Mouse (Mus musculus) embryo, embryonic 11.5 days (tissue): ENCODE measurements at regions not wholly inside any gene's neighbourhood (a gene's known extent, or its start where the extent isn't known, plus 50 kb on each side); places are given as distances from the start of the nearest gene placed in this dataset.
"Not testable (repeated sequence)": the region's sequence is repeated elsewhere in the genome, so short reads cannot be mapped to it uniquely, and the experiment has no call there.

Source experiments
- DNase-seq: peaks from one replicate; pipeline ENCODE4 v3.0.0-alpha.2; 2012; ENCODE audit warnings: low read depth, low spot score

DNA sequence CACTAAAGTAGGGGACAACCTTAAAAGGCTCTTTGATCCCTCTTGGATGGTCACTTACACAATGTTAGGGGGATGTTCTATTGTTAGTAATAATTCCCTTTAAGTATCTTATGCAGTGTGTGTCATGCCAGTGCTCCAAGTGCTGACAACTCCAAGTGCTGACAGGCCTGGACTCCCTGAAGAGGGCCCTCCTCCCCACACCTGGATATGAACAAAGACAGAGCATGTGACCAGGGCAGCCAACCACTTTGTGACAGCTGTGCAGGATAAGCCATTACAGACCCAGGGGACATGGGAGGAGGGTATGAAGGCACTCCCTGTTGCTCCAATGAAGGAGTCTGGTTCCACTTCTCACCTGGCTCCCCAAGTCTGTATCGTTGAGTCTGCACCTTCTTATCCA lies 224.7 kb downstream of the Adamts15 start:
- no peak for DNase-seq

DNA sequence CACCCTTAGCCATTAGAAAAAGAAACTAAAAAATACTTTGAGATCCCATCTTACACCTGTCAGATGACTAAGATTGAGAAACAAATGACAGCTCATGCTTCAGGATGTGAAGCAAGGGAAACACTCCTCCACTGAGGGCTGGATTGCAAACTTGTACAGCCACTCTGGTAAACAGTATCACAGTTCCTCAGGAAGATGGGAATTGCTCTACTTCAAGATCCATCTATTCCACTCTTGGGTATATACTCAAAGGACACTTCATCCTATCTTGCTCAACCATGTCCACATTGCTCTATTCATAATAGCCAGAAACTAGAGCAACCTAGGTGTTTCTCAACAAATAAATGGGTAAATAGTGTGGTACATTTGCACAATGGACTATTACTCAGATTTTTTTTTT lies 241.2 kb downstream of the Snx19 start:
- DNase-seq = no peak

DNA sequence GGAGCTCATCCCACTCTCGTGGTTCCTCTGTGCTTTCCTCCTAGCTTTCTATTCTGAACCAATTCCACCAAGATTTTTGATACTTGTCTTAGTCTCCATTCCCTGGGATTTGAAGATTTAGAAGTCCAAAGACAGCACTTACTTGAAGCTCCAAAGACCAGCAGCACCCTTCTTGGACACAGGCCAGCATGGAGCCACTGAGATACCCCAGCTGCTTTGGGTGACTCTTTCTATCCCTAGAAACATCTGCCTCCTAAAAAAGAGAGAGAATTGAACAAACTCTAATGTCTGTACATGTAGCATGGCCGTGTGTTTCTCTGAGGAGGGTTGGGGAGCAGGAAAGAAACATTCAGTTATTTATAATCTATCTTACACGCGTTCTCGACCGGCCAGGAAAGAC lies 235.5 kb downstream of the Snx19 start:
- no peak for DNase-seq

DNA sequence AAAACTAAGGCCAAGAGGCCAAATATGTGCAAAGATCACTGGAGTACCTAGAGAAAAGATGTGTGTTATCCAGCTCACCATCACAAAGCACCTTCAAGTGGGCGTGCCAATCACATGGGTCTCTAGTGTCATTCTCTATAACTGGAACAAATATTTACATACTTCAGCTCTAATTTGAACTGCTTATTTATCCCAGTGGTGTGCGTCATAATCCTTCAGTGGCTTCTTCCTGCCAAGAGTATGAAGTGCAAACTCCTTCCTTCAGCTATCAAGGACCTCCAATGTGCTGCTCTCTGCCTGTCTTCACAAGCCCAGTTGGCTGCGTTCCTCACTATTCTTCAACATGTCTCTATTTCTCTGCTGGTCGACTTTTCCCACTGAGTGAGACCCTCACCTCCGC lies 227.1 kb downstream of the Snx19 start:
- no peak for DNase-seq

DNA sequence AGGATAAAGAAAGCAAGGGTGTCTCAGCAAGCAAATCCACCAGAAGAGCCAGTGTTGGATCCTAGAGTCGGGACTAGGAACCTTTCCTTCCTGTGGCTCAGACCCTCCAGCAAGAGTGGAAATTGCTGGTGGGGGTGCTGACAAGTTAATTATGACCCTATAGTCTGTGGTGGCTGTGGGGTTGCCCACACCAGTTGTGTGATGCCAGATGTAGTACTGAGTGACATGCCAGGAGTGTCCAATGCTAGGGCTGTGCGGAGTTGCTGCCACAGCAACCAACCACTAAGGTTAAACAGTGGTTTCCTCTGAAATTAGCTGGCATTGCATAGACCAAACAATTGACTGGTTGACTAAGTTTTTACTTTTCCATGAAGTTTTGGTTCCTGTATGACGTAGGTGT lies 226.3 kb downstream of the Snx19 start:
- DNase-seq = no peak

DNA sequence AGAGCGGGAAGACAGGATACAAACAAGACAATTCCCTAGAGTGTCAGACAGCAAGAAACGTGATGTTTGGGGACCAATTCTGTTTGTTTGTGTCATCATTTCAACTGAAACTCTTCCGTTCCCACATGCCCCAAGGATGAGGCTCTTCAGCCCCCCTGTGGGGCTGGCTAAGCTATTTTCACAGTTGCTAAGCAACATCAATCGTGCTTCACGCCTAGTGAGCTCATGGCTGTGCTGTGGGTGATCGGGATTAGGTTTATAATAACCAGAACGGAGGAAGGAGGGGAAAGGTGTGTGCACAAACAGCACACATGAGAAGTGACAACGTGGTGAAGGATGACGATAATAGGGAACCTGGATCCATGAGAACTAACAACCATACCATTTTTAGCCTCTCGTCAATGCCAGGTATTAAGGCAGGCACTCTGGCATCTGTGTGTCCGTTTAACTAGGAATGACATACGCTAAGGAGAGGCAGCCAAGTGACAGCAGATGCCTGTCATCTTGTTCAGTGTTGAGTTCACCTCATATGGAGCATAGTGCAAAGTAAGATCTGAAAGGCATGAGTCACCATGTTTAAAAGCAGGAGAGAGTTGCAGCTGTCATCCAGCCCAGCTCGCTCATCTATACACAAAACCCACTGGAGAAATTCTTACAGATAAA lies 222.6 kb downstream of the Snx19 start:
- DNase-seq = no peak

DNA sequence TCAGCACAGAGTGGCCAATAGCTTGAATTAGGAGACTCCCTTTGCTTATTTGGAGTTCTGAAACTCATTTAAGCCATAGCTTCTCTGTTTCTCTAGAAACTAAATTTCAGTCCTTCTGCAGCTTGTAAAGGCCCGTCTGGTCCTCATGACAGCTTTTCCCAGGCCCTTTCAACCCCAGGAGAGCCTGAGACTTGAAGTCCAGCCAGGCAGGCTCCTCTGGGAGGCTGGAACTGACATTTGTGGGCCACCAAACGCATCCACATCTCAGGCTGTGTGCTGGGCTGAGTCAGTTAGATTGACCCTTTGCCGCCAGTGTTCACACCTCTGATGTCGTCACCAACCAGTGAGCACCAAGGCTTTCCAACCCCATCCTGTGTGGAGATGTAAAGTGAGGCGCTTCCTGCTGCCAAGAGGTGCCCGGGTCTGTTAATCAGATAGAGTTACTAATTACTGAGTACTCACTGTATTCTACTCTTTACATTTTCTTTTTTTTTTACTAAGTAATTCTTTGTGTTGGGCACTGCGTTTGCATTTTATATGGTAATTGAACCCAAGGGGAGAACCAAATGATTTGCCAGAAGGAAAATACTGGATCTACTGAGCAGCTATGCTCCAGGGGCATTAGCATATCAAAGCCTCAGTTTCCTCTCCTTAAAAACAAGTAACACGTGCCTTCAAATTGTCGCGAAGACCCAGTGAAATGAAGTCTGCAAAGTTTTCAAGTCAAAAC lies 207.0 kb downstream of the Snx19 start:
- no peak for DNase-seq

DNA sequence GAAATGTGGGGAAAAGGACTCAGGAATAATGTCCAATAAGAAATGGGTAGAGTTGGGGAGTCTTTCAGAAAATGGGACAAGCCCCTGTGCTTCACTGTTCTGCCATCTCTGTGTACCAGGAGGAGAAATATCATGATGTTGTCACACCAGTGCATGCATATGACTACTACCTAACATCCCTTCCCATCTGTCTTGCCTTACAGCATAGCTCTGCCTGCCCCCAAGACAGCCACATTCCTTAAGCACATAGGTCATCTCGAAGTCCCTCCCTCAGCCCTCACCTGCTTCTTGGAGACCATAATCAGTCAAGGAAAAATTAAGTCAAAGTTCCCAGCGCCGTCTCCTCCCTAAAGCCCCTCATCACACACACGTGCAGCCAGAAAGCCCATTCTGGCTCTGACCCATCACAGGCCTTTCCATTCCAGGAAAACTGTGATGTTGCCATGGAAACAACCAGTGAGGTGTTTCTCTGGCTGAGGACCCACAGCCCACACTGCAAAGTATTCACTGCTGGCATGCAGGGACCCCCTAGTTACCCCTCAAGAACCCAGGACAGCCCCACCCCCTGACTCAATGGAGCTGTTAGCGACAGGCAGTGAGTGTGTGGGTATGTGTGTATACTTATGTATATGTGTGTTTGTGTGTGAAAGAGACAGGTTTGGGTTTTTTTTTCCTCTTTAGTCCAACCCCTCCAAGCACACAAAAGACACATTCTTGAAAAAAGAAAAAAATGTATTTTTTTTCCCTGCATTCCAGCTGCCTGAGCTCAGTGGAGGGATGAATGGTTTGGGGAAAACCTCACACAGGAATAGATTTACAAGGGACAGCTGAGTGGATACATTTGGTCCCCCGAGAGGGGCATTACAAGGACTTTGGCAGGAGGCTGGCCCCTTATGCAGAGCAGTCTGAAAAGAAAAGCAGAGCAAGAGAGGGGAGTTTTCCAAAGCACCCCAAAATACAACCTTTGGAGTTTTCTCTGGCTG lies 205.5 kb downstream of the Snx19 start:
- peak; percentile 40 for DNase-seq

DNA sequence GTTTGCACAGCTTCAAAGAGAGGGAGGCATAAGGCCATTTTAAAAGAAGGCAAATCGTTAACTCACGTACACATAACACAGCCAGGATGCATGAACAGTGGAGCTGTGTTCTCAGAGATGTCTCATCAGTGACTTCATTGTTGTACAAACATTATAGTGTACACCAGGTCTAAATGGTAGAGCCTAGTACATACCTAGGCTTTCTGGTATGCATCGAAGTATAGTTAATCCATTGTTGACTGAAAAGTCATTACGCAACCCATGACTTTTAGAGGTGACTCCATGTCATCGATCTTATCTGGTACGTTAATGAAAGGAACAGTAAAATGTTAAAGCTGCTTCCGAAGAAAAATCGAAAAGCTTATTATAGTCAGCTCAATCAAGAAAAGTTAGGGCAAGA lies 198.7 kb downstream of the Snx19 start:
- DNase-seq = no peak

DNA sequence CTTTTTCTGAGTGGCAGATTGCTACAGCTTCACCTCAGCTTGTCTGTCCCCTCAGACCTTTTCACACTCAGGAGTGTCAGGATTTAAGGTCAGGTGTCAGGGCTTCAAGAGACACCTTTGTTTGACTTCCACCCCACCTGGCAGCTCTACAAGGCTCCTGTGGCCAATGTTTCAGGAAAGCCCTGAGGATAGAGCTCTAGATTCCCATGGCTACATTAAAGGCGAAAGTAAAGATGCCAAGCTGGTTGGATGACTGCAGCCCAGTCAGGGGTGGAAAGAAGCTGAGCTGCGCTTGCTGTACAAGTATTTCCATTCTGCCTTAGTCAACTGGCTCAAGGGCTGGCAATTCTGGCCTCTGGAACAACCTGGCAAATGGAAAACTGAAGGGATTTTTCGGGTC lies 198.2 kb downstream of the Snx19 start:
- no peak for DNase-seq

DNA sequence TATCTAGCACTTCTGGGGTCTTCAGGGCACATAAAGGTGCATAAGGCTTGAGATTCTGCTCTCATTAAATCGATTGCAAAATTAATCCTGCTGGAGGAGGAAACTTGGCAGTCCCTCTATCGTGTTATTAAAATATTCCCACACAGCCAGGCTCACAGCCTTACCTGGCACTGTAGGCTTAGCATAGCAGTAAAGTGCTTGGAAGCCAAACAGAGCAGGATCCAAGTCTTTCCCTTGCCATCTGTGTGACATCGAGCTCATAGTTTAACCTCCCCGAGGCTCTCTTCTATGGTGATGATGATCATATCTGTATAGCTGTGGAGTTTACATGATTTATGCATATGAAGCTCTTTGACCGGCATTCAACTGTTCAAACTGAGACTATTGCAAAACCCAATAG lies 197.6 kb downstream of the Snx19 start:
- DNase-seq = no peak

DNA sequence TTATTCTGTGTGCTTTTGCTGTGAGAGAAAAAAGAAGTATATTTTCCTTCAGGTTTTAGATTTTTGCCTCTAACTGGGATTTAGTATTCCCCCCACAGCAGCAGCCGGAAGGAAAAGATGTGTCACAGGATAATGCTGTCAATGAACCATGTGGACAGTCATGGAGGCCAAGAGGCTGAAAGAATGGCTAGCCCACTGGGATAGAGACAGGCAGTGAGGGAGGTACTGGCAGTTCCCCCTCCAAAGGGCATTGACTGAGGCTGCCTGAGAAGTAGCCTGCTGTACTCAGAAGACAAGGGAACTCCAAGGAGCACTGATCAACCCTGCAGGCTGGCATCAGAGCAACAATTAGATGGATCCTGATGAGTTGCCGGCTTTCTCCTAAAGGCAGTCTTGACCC lies 192.4 kb downstream of the Snx19 start:
- DNase-seq = no peak

DNA sequence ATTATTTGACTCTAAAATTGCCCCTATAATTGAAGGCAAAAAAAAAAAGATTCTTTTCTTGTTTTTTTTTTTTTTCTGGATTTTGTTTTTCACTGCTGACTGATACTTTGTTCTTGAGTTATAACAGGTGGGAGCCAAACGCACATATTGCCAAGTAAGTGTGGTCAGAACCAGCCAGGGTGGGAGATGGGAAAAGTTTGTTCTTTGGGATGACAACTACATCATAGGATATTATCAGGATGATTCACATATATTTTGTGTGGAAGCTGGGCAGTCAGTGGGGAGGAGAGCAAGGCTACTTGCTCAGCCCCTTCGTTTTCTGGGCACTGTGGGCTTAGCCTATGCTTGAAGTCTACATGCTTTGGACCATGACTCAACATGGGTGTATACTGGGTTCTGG lies 191.3 kb downstream of the Snx19 start:
- DNase-seq = no peak

DNA sequence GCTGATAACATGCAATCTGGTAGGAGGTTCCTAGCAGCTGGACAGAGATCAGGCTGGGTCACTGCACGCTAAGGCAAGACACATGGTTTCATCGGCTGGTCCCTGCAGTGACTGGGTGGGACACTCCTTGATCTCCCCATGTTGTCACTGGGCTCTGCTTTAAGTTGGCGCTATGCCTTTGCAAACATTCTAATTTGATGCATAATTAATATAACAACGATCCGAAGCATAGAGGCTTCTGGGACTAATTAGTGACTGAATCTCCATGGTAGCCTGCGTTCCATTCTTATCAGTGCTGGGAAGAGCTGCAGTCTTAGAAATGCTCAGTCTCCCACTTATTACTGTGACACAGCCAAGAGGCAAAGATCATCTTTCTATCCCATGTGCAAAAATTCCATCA lies 186.8 kb downstream of the Snx19 start:
- no peak for DNase-seq

DNA sequence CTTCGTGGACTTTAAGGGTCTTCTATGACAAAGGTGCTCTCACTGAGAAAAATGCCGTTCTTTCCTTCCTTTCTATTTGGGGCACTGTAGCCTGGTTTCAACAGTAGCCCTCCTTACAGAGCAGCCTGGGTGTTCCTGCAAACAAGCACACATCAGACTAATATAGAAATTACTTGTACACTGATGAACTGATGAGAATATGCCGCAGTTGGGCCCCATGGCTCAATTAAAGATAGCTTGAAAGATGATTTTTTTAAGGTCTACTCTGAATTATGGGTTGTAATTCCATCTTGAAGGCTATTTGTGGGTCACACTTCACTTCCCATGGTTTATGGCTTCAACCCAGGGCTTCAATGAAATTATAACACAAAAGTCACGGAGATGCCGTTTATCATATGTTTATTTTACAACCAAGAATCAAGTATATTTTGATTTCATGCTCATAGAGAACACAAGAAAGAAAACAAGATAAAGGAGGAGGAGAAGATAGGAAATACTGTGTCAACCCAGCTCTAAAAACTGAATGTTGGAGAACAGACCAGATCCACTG lies 186.2 kb downstream of the Snx19 start:
- no peak for DNase-seq

DNA sequence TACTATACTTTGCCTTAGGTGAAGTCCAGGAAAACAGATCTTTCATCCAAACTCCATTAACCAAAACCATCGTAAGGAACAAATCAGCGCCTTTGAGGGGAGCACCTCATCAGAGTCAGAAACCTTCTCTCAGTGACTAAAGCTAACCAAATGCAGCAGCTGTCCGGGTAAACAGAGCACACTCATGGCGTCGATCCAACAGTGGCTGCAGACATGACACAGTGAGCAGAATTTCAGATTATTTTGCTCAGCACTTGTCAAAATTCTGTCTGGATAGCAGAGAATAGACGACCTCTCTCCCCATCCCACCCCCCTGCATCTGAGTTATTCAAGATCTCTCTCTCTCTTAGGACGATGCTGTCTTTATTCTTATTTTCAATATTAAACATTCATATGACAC lies 183.4 kb downstream of the Snx19 start:
- no peak for DNase-seq

DNA sequence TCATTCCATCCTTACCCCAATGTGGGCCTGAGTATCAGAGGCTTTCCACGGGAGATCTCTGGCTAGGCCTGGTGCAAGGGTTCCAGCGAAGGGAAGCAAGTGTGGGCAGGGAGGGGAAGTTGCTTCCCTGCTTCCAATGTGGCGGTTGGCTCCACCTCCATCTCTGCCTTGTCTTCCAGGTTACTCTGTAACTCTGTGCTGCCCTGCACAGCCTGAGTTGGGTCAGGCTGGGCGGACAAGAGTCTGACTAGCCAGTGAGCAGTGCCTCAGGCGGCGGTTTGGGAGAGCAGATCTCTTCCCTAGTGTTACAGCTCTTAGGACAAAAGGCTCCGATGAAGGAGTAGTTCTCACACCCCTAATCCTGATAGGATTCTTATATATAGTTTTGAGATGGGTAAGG lies 172.8 kb downstream of the Snx19 start:
- DNase-seq = no peak

DNA sequence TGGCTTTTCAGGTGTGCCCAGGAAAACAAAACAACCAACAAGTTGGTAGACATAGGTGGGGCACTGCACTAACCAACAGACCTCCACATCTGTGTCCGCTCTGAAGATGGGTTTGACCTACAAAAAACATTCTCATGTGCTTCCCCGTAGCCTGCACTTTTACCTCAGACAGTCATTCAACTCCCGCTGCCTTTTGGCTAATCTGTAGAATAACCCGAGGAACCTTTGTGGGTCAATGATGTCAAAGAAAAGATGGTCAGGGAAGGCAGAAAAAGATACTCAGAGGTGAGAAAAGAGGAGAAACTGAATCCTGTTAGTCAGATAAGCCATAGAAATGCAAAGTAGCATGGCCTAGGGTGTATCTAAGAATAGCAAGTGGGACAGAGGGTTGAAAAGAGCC lies 170.8 kb downstream of the Snx19 start:
- DNase-seq = no peak

DNA sequence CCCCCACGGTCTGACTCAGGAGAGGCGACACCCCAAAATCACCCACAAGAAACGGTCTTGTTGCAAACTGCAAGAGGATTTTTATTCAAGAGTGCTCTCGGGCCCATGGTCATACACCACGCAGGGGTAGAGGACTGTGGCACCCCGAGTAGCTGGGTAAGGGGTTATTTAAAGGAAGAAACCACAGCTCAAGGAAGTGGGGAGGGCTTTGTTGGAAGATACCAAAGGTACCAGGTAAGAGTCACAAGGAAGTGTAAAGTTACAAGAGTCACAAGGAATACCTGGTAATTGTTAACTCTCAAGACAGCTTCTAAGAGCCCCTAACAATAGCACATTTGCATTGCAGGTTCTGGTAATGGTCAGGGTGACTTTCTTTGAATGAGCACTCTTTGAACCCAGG lies 170.2 kb downstream of the Snx19 start:
- not testable (repeated sequence) for DNase-seq

DNA sequence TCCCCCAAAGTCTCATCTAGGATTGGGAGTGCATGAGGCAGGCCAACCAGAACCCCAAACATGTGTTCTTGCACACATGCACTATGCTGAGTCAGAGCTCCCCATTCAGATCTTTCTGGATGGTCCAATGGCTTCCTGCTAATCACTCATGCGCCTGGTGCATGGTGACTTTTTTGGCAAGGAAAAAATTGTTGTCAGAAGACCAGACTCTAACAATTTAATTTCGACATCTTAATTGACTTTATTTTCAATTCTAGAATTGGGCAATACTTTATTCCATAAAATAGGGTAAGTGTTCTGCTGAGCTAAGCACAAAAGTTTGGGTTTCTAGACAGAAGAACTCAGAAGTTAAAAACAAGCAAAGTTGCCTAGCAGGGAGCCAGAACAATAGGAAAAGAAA lies 165.7 kb downstream of the Snx19 start:
- DNase-seq = no peak

DNA sequence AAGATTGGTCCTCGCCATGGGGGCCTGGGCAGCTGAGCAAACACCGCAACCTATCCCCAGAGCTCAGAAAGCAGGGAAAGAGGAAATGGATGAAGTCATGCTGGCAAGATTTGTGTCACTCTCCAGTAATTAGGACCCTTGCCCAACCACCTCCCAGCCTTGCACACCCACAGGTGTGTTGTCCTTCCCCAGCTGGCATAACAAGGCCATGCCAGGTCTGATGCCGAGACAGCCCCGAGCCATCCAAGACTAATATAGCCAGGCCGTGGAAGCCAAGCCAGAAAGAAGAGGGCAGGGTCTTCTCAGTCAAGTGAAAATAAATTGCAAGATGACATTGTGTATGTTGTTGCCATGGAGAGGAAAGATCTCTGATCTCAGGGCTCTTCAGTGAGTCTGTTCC lies 164.3 kb downstream of the Snx19 start:
- DNase-seq = no peak

DNA sequence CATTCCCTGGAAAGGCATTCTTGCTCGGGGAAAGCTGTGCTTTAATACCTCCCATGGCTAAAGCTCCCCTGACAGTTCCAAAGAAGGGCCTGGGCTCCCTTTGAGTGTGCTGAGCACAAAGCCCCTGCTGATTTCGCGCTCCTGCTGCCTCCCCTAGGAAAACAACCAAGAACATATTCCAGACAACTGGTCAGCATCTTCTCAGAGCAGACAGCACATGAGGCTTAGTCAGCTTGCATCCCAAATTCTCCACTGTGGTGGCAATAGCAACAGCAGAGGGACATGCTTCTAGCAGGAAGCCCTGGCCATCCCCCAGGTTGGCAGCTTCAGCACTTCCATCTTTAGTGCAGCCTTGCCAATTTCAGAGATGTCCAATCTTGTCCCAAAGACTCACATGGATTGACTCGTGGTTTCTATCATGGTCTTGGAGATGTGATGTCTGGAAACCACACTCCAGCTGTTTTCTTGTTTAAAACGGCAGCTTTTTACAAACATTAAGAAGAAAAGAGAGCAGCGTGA lies 163.8 kb downstream of the Snx19 start:
- no peak for DNase-seq
